Mouse (Mus musculus) thymus, adult 2 months (tissue): ENCODE measurements around the gene Paqr9.

ENCODE experiments used
- CTCF ChIP-seq: fragments of 200-500 bp; IDR thresholded peaks from 2 replicates; pipeline ENCODE4 v1.5.1; 2012; ENCODE audit warnings: mild to moderate bottlenecking, control low read depth, low read length, moderate library complexity, borderline replicate concordance; ENCODE audit not compliant: control insufficient read depth, poor library complexity, insufficient read depth; ENCODE audit errors: extremely low read depth
- POLR2A ChIP-seq: fragments of 200-500 bp; IDR thresholded peaks from 2 replicates; pipeline ENCODE4 v1.6.1; 2012; ENCODE audit warnings: mild to moderate bottlenecking, low read length, control low read depth, moderate library complexity; ENCODE audit not compliant: control insufficient read depth, poor library complexity, insufficient read depth; ENCODE audit errors: extremely low read depth

GRCm38 (mm10) chr9:95569966-95570365 lies 10.5 kb downstream of the Paqr9 start:
- no peak for TF ChIP-seq POLR2A
- TF ChIP-seq CTCF = no peak
